Mouse (Mus musculus) ES-Bruce4 (cell line): ENCODE measurements around the gene Hcar2. TPM values are rescaled to one million over a fixed set of nuclear protein-coding genes. Genes with fewer than 3 reads are reported as not detected.
A peak's percentile ranks its signal among the peaks of the same experiment; 100 is the strongest.

Experiments used
- H3K27ac ChIP-seq: 2 replicates; pipeline ENCODE4 v1.5.1; 2012; ENCODE audit warnings: low read length, inconsistent platforms; ENCODE audit not compliant: insufficient read depth
- H3K27me3 ChIP-seq: 2 replicates; pipeline ENCODE4 v1.6.1; 2012; ENCODE audit warnings: mild to moderate bottlenecking, low read length, inconsistent platforms; ENCODE audit not compliant: control insufficient read depth, poor library complexity, insufficient read depth, severe bottlenecking
- H3K36me3 ChIP-seq: 2 replicates; pipeline ENCODE4 v1.6.1; 2012; ENCODE audit warnings: inconsistent platforms, mild to moderate bottlenecking, low read length, moderate library complexity; ENCODE audit not compliant: control insufficient read depth, poor library complexity, insufficient read depth, severe bottlenecking
- H3K4me1 ChIP-seq: one replicate; pipeline ENCODE4 v1.8.1; 2011; ENCODE audit warnings: low read length; ENCODE audit not compliant: control insufficient read depth, insufficient read depth
- H3K4me3 ChIP-seq: 2 replicates; pipeline ENCODE4 v1.5.1; 2011; ENCODE audit warnings: low read depth, mild to moderate bottlenecking, low read length
- H3K9ac ChIP-seq: 2 replicates; pipeline ENCODE4 v1.6.1; 2012; ENCODE audit warnings: low read depth, mild to moderate bottlenecking, inconsistent platforms; ENCODE audit not compliant: poor library complexity, severe bottlenecking
- H3K9me3 ChIP-seq: replicated peaks from 2 replicates; pipeline ENCODE4 v1.6.1; 2012; ENCODE audit warnings: mild to moderate bottlenecking, low read length, inconsistent platforms; ENCODE audit not compliant: control insufficient read depth, poor library complexity, insufficient read depth, severe bottlenecking
- CTCF ChIP-seq: IDR thresholded peaks from one replicate; pipeline ENCODE4 v1.8.1; 2011; ENCODE audit warnings: low read depth, low read length
- EP300 ChIP-seq: IDR thresholded peaks from 2 replicates; pipeline ENCODE4 v1.6.1; 2011; ENCODE audit warnings: low read depth, low read length; ENCODE audit not compliant: insufficient read depth
- POLR2A ChIP-seq: IDR thresholded peaks from one replicate; pipeline ENCODE4 v1.8.1; 2011; ENCODE audit warnings: low read length; ENCODE audit not compliant: insufficient read depth
- polyA plus RNA-seq: library from polyadenylated mRNA; stranded (reverse); fragments of >200 nt; gene quantifications from 2 replicates; pipeline ENCODE4 v1.2.4, GENCODE M21; 2011; ENCODE audit warnings: low read depth; ENCODE audit not compliant: missing spikeins, insufficient read depth, insufficient read length

The Hcar2 gene
- polyA plus RNA-seq, 1 experiment = not detected

- Histone ChIP-seq H3K4me1 (no peaks in the 10 kb centered on the region), H3K27me3 (no peaks in the 10 kb centered on the region), H3K9me3 (no peaks in the 10 kb centered on the region), H3K27ac (no peak overlapping the region), H3K4me3 (no peak overlapping the region), H3K9ac (no peak overlapping the region), H3K36me3 (peaks cover 24% of the 10 kb centered on the region)
- TF ChIP-seq POLR2A (no peak), CTCF (no peak), EP300 (no peak)
Measured at GRCm38 (mm10) chr5:123821264-123821571, 44.1 kb downstream of the Hcar2 start.

DNA sequence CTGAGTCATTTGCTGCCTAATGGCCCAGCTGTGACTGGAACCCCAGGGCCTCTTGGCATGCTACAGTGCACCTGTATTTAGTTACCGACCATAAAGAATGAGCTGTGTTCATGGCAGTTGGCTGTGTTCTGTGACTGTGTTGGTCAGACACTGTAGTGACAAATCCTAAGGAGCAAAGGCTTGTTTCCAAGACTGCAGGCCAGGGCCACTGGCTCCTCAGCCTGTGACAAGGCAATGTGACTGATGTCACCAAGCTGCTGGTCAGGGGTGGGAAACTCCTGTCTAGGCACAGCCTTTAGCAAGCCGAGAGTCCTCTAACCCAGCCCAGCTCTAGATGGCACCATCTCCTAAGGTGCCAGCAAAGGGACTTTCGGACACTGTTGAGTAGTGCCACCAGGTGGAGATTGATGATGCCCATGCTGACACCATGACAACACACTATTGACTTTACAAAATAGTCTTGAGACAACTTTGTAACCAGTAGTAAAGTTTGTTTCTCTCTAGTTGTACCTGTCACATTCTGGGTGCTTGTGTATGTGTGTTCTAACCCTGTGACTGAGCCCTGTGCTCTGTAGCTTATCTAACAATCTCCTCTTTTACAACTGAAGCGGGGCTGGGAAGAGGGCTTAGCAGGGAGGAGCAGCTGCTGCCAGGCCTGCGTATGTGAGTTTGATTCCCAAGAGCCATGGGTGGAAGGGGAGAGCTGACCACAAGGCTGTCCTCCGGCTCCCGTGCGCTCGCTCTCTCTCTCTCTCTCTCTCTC lies 44.6 kb downstream of the Hcar2 start:
- Histone ChIP-seq H3K9ac (no peak overlapping the region), H3K27me3 (no peaks in the 10 kb centered on the region), H3K36me3 (peaks cover 29% of the 10 kb centered on the region), H3K27ac (no peak overlapping the region), H3K4me3 (no peak overlapping the region), H3K4me1 (no peaks in the 10 kb centered on the region), H3K9me3 (no peaks in the 10 kb centered on the region)
- peak; percentile 4 for TF ChIP-seq CTCF
- no peak for TF ChIP-seq EP300

- no peak overlapping the region for H3K4me3 ChIP-seq
- H3K9me3 ChIP-seq = no peaks in the 10 kb centered on the region
- H3K27ac ChIP-seq = no peak overlapping the region
- H3K27me3 ChIP-seq = no peaks in the 10 kb centered on the region
- H3K36me3 ChIP-seq = peaks cover 30% of the 10 kb centered on the region
- no peaks in the 10 kb centered on the region for H3K4me1 ChIP-seq
- H3K9ac ChIP-seq = no peak overlapping the region
- TF ChIP-seq CTCF (no peak), EP300 (no peak), POLR2A (no peak)
Measured at GRCm38 (mm10) chr5:123818941-123819577, 46.2 kb downstream of the Hcar2 start.

DNA sequence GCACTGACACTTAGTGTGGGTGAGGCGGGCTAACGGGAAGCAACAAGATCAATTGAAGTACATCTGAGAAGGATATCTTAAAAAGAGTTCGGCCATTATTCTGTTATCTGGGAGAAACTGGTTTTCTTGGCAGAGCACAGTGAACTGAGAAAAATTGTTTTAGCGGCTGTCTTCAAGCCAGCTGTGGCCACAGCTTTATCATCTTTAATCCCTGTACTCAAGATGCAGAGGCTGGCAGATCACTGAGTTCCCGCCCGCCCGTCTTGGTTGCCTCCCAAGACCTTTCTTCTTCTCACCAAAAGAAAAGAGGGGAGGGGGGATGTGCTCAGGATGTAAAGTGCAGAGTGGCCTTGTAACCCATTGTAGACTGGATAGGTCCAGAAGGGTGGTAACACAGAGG lies 48.4 kb downstream of the Hcar2 start:
- H3K9me3 ChIP-seq = no peaks in the 10 kb centered on the region
- no peaks in the 10 kb centered on the region for H3K27me3 ChIP-seq
- H3K9ac ChIP-seq = no peak overlapping the region
- H3K36me3 ChIP-seq = peaks cover 33% of the 10 kb centered on the region
- H3K4me3 ChIP-seq = no peak overlapping the region
- no peak overlapping the region for H3K27ac ChIP-seq
- TF ChIP-seq CTCF (no peak), POLR2A (no peak), EP300 (no peak)
- no peaks in the 10 kb centered on the region for H3K4me1 ChIP-seq

Other genes starting within 250 kb of the Hcar2 start
- gene Clip1, start 180.9 kb downstream of the Hcar2 start, polyA plus RNA-seq = 35.8 and 42.2 TPM in 2 replicates
- 114 and 117 TPM in 2 replicates for gene Zcchc8, start 144.4 kb downstream of the Hcar2 start, polyA plus RNA-seq
- 242 and 268 TPM in 2 replicates for gene Rsrc2, start 116.1 kb downstream of the Hcar2 start, polyA plus RNA-seq
- 96.7 and 109 TPM in 2 replicates for gene Kntc1, start 115.8 kb downstream of the Hcar2 start, polyA plus RNA-seq
- not detected in 2 replicates for gene Hcar1, start 14.5 kb upstream of the Hcar2 start, polyA plus RNA-seq
- 143 and 159 TPM in 2 replicates for gene Denr, start 41.7 kb upstream of the Hcar2 start, polyA plus RNA-seq
- gene Gm43518, start 61.9 kb upstream of the Hcar2 start, polyA plus RNA-seq = 1.8 and 2.7 TPM in 2 replicates
- gene Ccdc62, start 65.2 kb upstream of the Hcar2 start, polyA plus RNA-seq = 4.1 and 5.4 TPM in 2 replicates
- gene Hip1r, start 108.1 kb upstream of the Hcar2 start, polyA plus RNA-seq = 17.4 and 24.6 TPM in 2 replicates
- gene Vps37b, start 166.8 kb upstream of the Hcar2 start, polyA plus RNA-seq = 11.2 and 11.9 TPM in 2 replicates
- 0.49 and 0.79 TPM in 2 replicates for gene Abcb9, start 230.3 kb upstream of the Hcar2 start, polyA plus RNA-seq
- gene Ogfod2, start 246.8 kb upstream of the Hcar2 start, polyA plus RNA-seq = 4.6 and 6.0 TPM in 2 replicates